Mouse (Mus musculus) liver, embryonic 14.5 days (tissue): Measurements from ENCODE around the gene Ms4a4c. TPM values are rescaled to one million over a fixed set of nuclear protein-coding genes. Genes with fewer than 3 reads are reported as not detected.

Experiments used
- ATAC-seq: fragments of 200-750 bp; cut with Nextera tagmentation; 2 replicates; pipeline ENCODE4 v1.8.0; 2017; ENCODE audit warnings: moderate number of reproducible peaks, mild to moderate bottlenecking, moderate library complexity; ENCODE audit not compliant: insufficient read depth
- DNase-seq, 3 experiments: peaks; one replicate each; pipeline ENCODE4 v3.0.0-alpha.2; 2012 to 2013; ENCODE audit warnings: low read depth in 3 of 3, low spot score in 3 of 3
- H3K27ac ChIP-seq: fragments of 300-500 bp; sonication (generic); 2 replicates; pipeline ENCODE4 v1.5.1; 2014; ENCODE audit warnings: moderate library complexity, mild to moderate bottlenecking, control low read depth, inconsistent platforms
- H3K27me3 ChIP-seq: fragments of 300-500 bp; sonication (generic); 2 replicates; pipeline ENCODE4 v1.6.1; 2014; ENCODE audit warnings: mild to moderate bottlenecking, low read length, moderate library complexity; ENCODE audit not compliant: control insufficient read depth, insufficient read depth
- H3K36me3 ChIP-seq: fragments of 300-500 bp; sonication (generic); replicated peaks from 2 replicates; pipeline ENCODE4 v1.6.1; 2014; ENCODE audit warnings: low read depth; ENCODE audit not compliant: control insufficient read depth, insufficient read depth
- H3K4me1 ChIP-seq, 2 experiments: fragments of 200-500 bp in 1 of 2; fragments of 300-500 bp in 1 of 2; sonication (generic) in 1 of 2; replicated peaks; 2 replicates each; pipeline ENCODE4 v1.6.1; 2012 to 2014; ENCODE audit warnings: antibody characterized with exemption in 1 of 2, inconsistent platforms in 1 of 2, low read length in 1 of 2; ENCODE audit not compliant: control insufficient read depth in 2 of 2, insufficient read depth in 2 of 2
- H3K4me2 ChIP-seq: fragments of 300-500 bp; sonication (generic); 2 replicates; pipeline ENCODE4 v1.6.1; 2014; ENCODE audit warnings: low read depth, mild to moderate bottlenecking, control low read depth, moderate library complexity
- H3K4me3 ChIP-seq, 2 experiments: fragments of 200-500 bp in 1 of 2; fragments of 300-500 bp in 1 of 2; sonication (generic) in 1 of 2; 2 replicates each; pipeline ENCODE4 v1.5.1; 2012 to 2014; ENCODE audit warnings: low read depth in 2 of 2, low read length in 2 of 2, mild to moderate bottlenecking in 2 of 2, control low read depth in 1 of 2, inconsistent platforms in 1 of 2, moderate library complexity in 1 of 2; ENCODE audit not compliant: insufficient read depth in 1 of 2
- H3K9ac ChIP-seq: fragments of 300-500 bp; sonication (generic); replicated peaks from 2 replicates; pipeline ENCODE4 v1.6.1; 2014; ENCODE audit warnings: mild to moderate bottlenecking, control low read depth, moderate library complexity
- H3K9me3 ChIP-seq: fragments of 300-500 bp; sonication (generic); 2 replicates; pipeline ENCODE4 v1.6.1; 2016; ENCODE audit warnings: low read length, mixed read lengths; ENCODE audit not compliant: control insufficient read depth
- CTCF ChIP-seq: IDR thresholded peaks from 2 replicates; pipeline ENCODE4 v1.5.1; 2016; ENCODE audit warnings: antibody characterized with exemption, low read depth, control low read depth
- EP300 ChIP-seq: IDR thresholded peaks from 2 replicates; pipeline ENCODE4 v1.6.1; 2016; ENCODE audit warnings: antibody characterized with exemption, low read depth
- WGBS: fragments of 180-500 bp; shearing (Covaris S2); extraction: QIAGEN DNeasy Blood & Tissue Kit; methylation state at CpG from one replicate; pipeline ENCODE4 v1.1.7; 2014; ENCODE audit not compliant: insufficient replicate concordance; 5-methylcytosine and 5-hydroxymethylcytosine counted together
- polyA plus RNA-seq, 2 experiments: library from polyadenylated mRNA; depleted of rRNA in 1 of 2; stranded (reverse) in 1 of 2; unstranded in 1 of 2; fragments of >200 nt; fragmentation: Nextera tagmentation in 1 of 2; extraction: Ambion mirVana in 1 of 2; gene quantifications; 2 replicates each; pipeline versions ENCODE4 v1.2.1 to v1.2.3; 2012 to 2014

The Ms4a4c gene
- polyA plus RNA-seq (2012; rRNA removed), result 0.32 and 0.36 TPM in 2 replicates
- 0.85 and 1.5 TPM in 2 replicates for polyA plus RNA-seq (2014; fragmentation: Nextera tagmentation; extraction: Ambion mirVana)

DNA sequence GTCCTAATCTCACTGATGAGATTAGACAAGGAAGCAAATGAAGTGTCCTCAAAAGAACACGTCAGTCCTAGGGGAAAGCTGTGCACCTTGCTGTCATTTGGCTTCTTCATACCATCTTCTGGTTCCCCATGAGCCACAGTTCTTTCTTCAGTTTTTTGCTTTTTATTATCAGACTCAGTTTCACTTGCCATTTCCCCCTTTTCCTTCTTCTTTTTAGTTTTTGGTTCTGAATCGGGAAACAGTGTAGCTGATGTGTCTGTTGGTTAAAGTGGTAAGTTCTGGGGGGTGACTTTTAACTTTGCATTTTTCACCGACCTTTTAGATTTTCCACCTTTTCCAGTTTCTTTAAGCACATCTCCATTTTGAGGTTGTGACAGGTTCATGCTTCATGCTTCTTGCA, at the start of gene Ms4a4c:
Gene Ms4a4c, plus strand, starts transcription at position 244 of the 400 bp plus-strand sequence.
- Histone ChIP-seq H3K4me1 (no peaks in the 10 kb centered on the region), H3K9ac (no peak within 1 kb of the TSS), H3K4me3 (no peak within 1 kb of the TSS), H3K27ac (no peak within 1 kb of the TSS), H3K4me2 (no peak within 1 kb of the TSS), H3K9me3 (no peaks in the 10 kb centered on the region), H3K36me3 (no peaks in the 10 kb centered on the region), H3K27me3 (no peaks in the 10 kb centered on the region)
- 44% methylated on average over 3 of the region's 3 CpGs for WGBS
- TF ChIP-seq EP300 (no peak), CTCF (no peak)
- ATAC-seq (no peak), DNase-seq (no peak)

GRCm38 (mm10) chr19:11355730-11356129, 48.8 kb upstream of the Ms4a4c start:
- TF ChIP-seq CTCF (no peak), EP300 (no peak)
- Histone ChIP-seq H3K27ac (no peak overlapping the region), H3K9me3 (no peaks in the 10 kb centered on the region), H3K4me1 (no peaks in the 10 kb centered on the region), H3K4me3 (no peak overlapping the region), H3K9ac (no peak overlapping the region), H3K27me3 (no peaks in the 10 kb centered on the region), H3K36me3 (no peaks in the 10 kb centered on the region), H3K4me2 (no peak overlapping the region)
- no peak for ATAC-seq
- WGBS, result 41% methylated on average over 7 of the region's 7 CpGs
- DNase-seq, result no peak

GRCm38 (mm10) chr19:11360106-11360505, 44.5 kb upstream of the Ms4a4c start:
- Histone ChIP-seq H3K27ac (no peak overlapping the region), H3K4me2 (no peak overlapping the region), H3K4me1 (no peaks in the 10 kb centered on the region), H3K4me3 (no peak overlapping the region), H3K9ac (no peak overlapping the region), H3K36me3 (no peaks in the 10 kb centered on the region), H3K9me3 (no peaks in the 10 kb centered on the region), H3K27me3 (no peaks in the 10 kb centered on the region)
- no peak for ATAC-seq
- DNase-seq, result no peak
- TF ChIP-seq CTCF (no peak), EP300 (no peak)
- 45% methylated on average over 3 of the region's 3 CpGs for whole genome bisulfite sequencing

GRCm38 (mm10) chr19:11362002-11362401, 42.6 kb upstream of the Ms4a4c start:
- Histone ChIP-seq H3K4me3 (no peak overlapping the region), H3K27ac (no peak overlapping the region), H3K9me3 (no peaks in the 10 kb centered on the region), H3K4me1 (no peaks in the 10 kb centered on the region), H3K27me3 (no peaks in the 10 kb centered on the region), H3K9ac (no peak overlapping the region), H3K4me2 (no peak overlapping the region), H3K36me3 (no peaks in the 10 kb centered on the region)
- no peak for ATAC-seq
- TF ChIP-seq CTCF (no peak), EP300 (no peak)
- no peak for DNase-seq

- no peak for DNase-seq
- Histone ChIP-seq H3K9ac (no peak overlapping the region), H3K4me2 (no peak overlapping the region), H3K36me3 (no peaks in the 10 kb centered on the region), H3K27me3 (no peaks in the 10 kb centered on the region), H3K4me3 (no peak overlapping the region), H3K4me1 (no peaks in the 10 kb centered on the region), H3K27ac (no peak overlapping the region), H3K9me3 (no peaks in the 10 kb centered on the region)
- TF ChIP-seq EP300, result no peak
- 30% methylated on average over 3 of the region's 3 CpGs for WGBS
- ATAC-seq, result no peak
Measured at GRCm38 (mm10) chr19:11368310-11368709, 36.3 kb upstream of the Ms4a4c start.
